Mouse (Mus musculus): ENCODE results near the gene Slc7a4. TPM values are rescaled to one million over a fixed set of nuclear protein-coding genes. Genes with fewer than 3 reads are reported as not detected.
"Not testable (repeated sequence)": the region's sequence is repeated elsewhere in the genome, so short reads cannot be mapped to it uniquely, and the experiment has no call there.

Gene Slc7a4
- total RNA-seq, 1 experiment from 2014 or later = 0.35 TPM

GRCm38 (mm10) chr16:17564771-17565170, 18.2 kb downstream of the Slc7a4 start:
- ATAC-seq (ENCODE audit: extremely low read depth, insufficient number of reproducible peaks, low FRiP score, poor library complexity, severe bottlenecking) = no peak

GRCm38 (mm10) chr16:17564221-17564620, 18.8 kb downstream of the Slc7a4 start:
- ATAC-seq (ENCODE audit: extremely low read depth, insufficient number of reproducible peaks, low FRiP score, poor library complexity, severe bottlenecking) = no peak

- ATAC-seq (ENCODE audit: extremely low read depth, insufficient number of reproducible peaks, low FRiP score, poor library complexity, severe bottlenecking) = no peak
Observed at GRCm38 (mm10) chr16:17563580-17563979, 19.4 kb downstream of the Slc7a4 start.

GRCm38 (mm10) chr16:17561751-17562208, 21.2 kb downstream of the Slc7a4 start, which contains the start of gene P2rx6:
TSS of gene P2rx6 (plus strand) at chr16:17561885.
- ATAC-seq (ENCODE audit: extremely low read depth, insufficient number of reproducible peaks, low FRiP score, poor library complexity, severe bottlenecking) = no peak

- ATAC-seq (ENCODE audit: extremely low read depth, insufficient number of reproducible peaks, low FRiP score, poor library complexity, severe bottlenecking) = no peak
Observed at GRCm38 (mm10) chr16:17561128-17561750, 21.8 kb downstream of the Slc7a4 start, which contains the start of gene Lrrc74b. TSS of gene Lrrc74b (minus strand) at chr16:17561247.

- ATAC-seq (ENCODE audit: extremely low read depth, insufficient number of reproducible peaks, low FRiP score, poor library complexity, severe bottlenecking) = no peak
Observed at GRCm38 (mm10) chr16:17559396-17560027, 23.5 kb downstream of the Slc7a4 start.

- ATAC-seq (ENCODE audit: extremely low read depth, insufficient number of reproducible peaks, low FRiP score, poor library complexity, severe bottlenecking) = no peak
Observed at GRCm38 (mm10) chr16:17558811-17559210, 24.2 kb downstream of the Slc7a4 start.

GRCm38 (mm10) chr16:17557947-17558480, 25.0 kb downstream of the Slc7a4 start:
- ATAC-seq (ENCODE audit: extremely low read depth, insufficient number of reproducible peaks, low FRiP score, poor library complexity, severe bottlenecking) = peak; percentile 55; the same call in 1 of the 2 replicates

GRCm38 (mm10) chr16:17556907-17557306, 26.1 kb downstream of the Slc7a4 start:
- no peak for ATAC-seq (ENCODE audit: extremely low read depth, insufficient number of reproducible peaks, low FRiP score, poor library complexity, severe bottlenecking)

GRCm38 (mm10) chr16:17556180-17556579, 26.8 kb downstream of the Slc7a4 start:
- ATAC-seq (ENCODE audit: extremely low read depth, insufficient number of reproducible peaks, low FRiP score, poor library complexity, severe bottlenecking) = no peak

GRCm38 (mm10) chr16:17554702-17555101, 28.3 kb downstream of the Slc7a4 start:
- ATAC-seq (ENCODE audit: extremely low read depth, insufficient number of reproducible peaks, low FRiP score, poor library complexity, severe bottlenecking) = not testable (repeated sequence)

GRCm38 (mm10) chr16:17553910-17554685, 28.9 kb downstream of the Slc7a4 start:
- ATAC-seq (ENCODE audit: extremely low read depth, insufficient number of reproducible peaks, low FRiP score, poor library complexity, severe bottlenecking) = peak; percentile 83

GRCm38 (mm10) chr16:17552837-17553236, 30.2 kb downstream of the Slc7a4 start:
- ATAC-seq (ENCODE audit: extremely low read depth, insufficient number of reproducible peaks, low FRiP score, poor library complexity, severe bottlenecking) = no peak

- no peak for ATAC-seq (ENCODE audit: extremely low read depth, insufficient number of reproducible peaks, low FRiP score, poor library complexity, severe bottlenecking)
Observed at GRCm38 (mm10) chr16:17542632-17543031, 40.4 kb downstream of the Slc7a4 start.

GRCm38 (mm10) chr16:17536584-17536983, 46.4 kb downstream of the Slc7a4 start:
- no peak for ATAC-seq (ENCODE audit: extremely low read depth, insufficient number of reproducible peaks, low FRiP score, poor library complexity, severe bottlenecking)

- no peak for ATAC-seq (ENCODE audit: extremely low read depth, insufficient number of reproducible peaks, low FRiP score, poor library complexity, severe bottlenecking)
Observed at GRCm38 (mm10) chr16:17532676-17533329, 50.2 kb downstream of the Slc7a4 start.

GRCm38 (mm10) chr16:17532271-17532670, 50.7 kb downstream of the Slc7a4 start:
- no peak for ATAC-seq (ENCODE audit: extremely low read depth, insufficient number of reproducible peaks, low FRiP score, poor library complexity, severe bottlenecking)

- ATAC-seq (ENCODE audit: extremely low read depth, insufficient number of reproducible peaks, low FRiP score, poor library complexity, severe bottlenecking) = peak; percentile 78
Observed at GRCm38 (mm10) chr16:17530640-17531288, 52.2 kb downstream of the Slc7a4 start, which contains the start of gene Thap7. TSS of gene Thap7 (minus strand) at chr16:17531136.
